Mouse (Mus musculus): Measurements from ENCODE around the gene Gabra6. TPM values are rescaled to one million over a fixed set of nuclear protein-coding genes. Genes with fewer than 3 reads are reported as not detected.

The Gabra6 gene
- total RNA-seq (2023; ENCODE audit: inconsistent age): not detected in 4 replicates

DNA sequence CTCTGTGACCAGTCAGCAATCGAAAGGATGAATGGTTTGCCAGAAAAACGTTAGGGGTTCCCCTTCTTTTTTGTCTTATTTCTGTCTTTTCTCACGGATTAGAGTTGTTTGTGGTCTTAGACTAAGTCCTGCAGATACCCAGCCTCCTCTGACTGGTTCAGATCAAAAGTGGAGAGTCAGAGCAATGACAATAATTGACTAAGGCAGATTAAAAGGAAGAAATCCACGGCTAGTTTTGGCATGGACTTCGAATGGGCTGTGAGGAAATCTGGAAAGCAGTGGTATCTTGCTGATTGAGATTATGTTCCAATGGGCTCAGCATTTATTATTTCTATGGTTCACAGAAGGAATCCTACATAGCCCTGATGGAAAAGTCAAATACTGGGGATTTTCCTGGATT is at the start of gene Gabra6:
TSS of gene Gabra6 (minus strand) at position 191 of the 400 bp plus-strand sequence.

Other genes starting within 250 kb of the Gabra6 start
- gene Gabra1, start 138.1 kb downstream of the Gabra6 start, total RNA-seq (2023; ENCODE audit: inconsistent age): not detected in 4 replicates
- not detected in 4 replicates for gene Gabrb2, start 98.7 kb upstream of the Gabra6 start, total RNA-seq (2023; ENCODE audit: inconsistent age)